ENCODE assay signal across 9 mouse cellular contexts in genomic region chr3:148336091-148336511, GRCm38 (mm10).
DNase-seq lines count a peak whose midpoint lies in the region; ATAC-seq and TF ChIP-seq lines count a peak whose summit lies in the region.
"Had no signal": no experiment of that assay in that cellular context is flagged by ENCODE, and none has a peak within 500 bp of the region (broad histone marks: within the 10 kb centered on the region; RNA-seq: fewer than 3 reads in every experiment).

No protein-coding gene starts in this region.

- peak overlapping the region; percentile 58 for H3K4me2 ChIP-seq in heart, embryonic 15.5 days
- no peak overlapping the region for H3K4me2 ChIP-seq in hindbrain, embryonic 14.5 days (replicated peaks)

- ATAC-seq in heart, embryonic 15.5 days (replicated peaks; ENCODE audit: insufficient number of reproducible peaks, insufficient read depth, low FRiP score, low read depth), result no peak
- no peak for ATAC-seq in hindbrain, embryonic 14.5 days (ENCODE audit: low FRiP score)
- ATAC-seq: Patski had no signal

- no peak overlapping the region for H3K9ac ChIP-seq in heart, embryonic 15.5 days
- H3K9ac ChIP-seq in hindbrain, embryonic 14.5 days, result no peak overlapping the region

- no peak overlapping the region for H3K27ac ChIP-seq in thymus, adult 2 months (ENCODE audit: control insufficient read depth, insufficient read depth, low read length)
- H3K27ac ChIP-seq in heart, embryonic 15.5 days, result no peak overlapping the region
- no peak overlapping the region for H3K27ac ChIP-seq in hindbrain, embryonic 14.5 days

- 4% methylated on average over 15 of the region's 15 CpGs for WGBS in thymus, adult 2 months
- 12% methylated on average over 15 of the region's 15 CpGs for WGBS in heart, embryonic 15.5 days
- WGBS in hindbrain, embryonic 14.5 days, result 73% methylated on average over 15 of the region's 15 CpGs

- TF ChIP-seq CTCF in thymus, adult 2 months (IDR thresholded peaks at IDR 0.05; ENCODE audit: borderline replicate concordance, control insufficient read depth, extremely low read depth, insufficient read depth, low read length, poor library complexity), result no peak

- no peaks in the 10 kb centered on the region for H3K27me3 ChIP-seq in thymus, adult 2 months (ENCODE audit: control insufficient read depth, insufficient read depth, low read length)
- no peaks in the 10 kb centered on the region for H3K27me3 ChIP-seq in heart, embryonic 15.5 days
- no peaks in the 10 kb centered on the region for H3K27me3 ChIP-seq in hindbrain, embryonic 14.5 days (ENCODE audit: control insufficient read depth, insufficient read depth, low read length)
- H3K27me3 ChIP-seq: Patski had no signal

- DNase-seq in thymus, adult 2 months, result no peak
- no peak for DNase-seq in thymus, postnatal 25 days
- peak; percentile 15 for DNase-seq in liver
- peak; percentile 6 for DNase-seq in skeletal muscle tissue, adult 2 months (ENCODE audit: low read depth, low spot score)
- DNase-seq in right cerebral cortex, adult 18-20 months, result no peak
- no peak for DNase-seq in hindbrain, embryonic 14.5 days (ENCODE audit: low spot score)
- no peak for DNase-seq in right cerebral cortex, postnatal 25 days

- no peaks in the 10 kb centered on the region; the same call in 1 of the 2 replicates for H3K4me1 ChIP-seq in thymus, adult 2 months (replicated peaks; ENCODE audit: control insufficient read depth, insufficient read depth, low read length)
- H3K4me1 ChIP-seq in heart, embryonic 15.5 days (replicated peaks), result 0 out of 2 replicates have a peak, but pooled peaks cover 6% of the 10 kb centered on the region
- H3K4me1 ChIP-seq in hindbrain, embryonic 14.5 days (replicated peaks; ENCODE audit: control insufficient read depth, insufficient read depth, low read length), result no peaks in the 10 kb centered on the region

- no peaks in the 10 kb centered on the region for H3K9me3 ChIP-seq in heart, embryonic 15.5 days (replicated peaks)
- no peaks in the 10 kb centered on the region for H3K9me3 ChIP-seq in hindbrain, embryonic 14.5 days (ENCODE audit: control insufficient read depth, low read length)

- no peak for TF ChIP-seq POLR2A in thymus, adult 2 months (IDR thresholded peaks at IDR 0.05; ENCODE audit: control insufficient read depth, extremely low read depth, insufficient read depth, low read length, poor library complexity)

- H3K36me3 ChIP-seq in thymus, adult 2 months (ENCODE audit: control insufficient read depth, insufficient read depth, low read length), result no peaks in the 10 kb centered on the region
- no peaks in the 10 kb centered on the region for H3K36me3 ChIP-seq in heart, embryonic 15.5 days
- H3K36me3 ChIP-seq in hindbrain, embryonic 14.5 days (replicated peaks; ENCODE audit: control insufficient read depth, insufficient read depth), result no peaks in the 10 kb centered on the region

- 0 out of 2 replicates have a peak overlapping the region, but pooled peaks have one; percentile 19 for H3K4me3 ChIP-seq in thymus, adult 2 months (ENCODE audit: control insufficient read depth, insufficient read depth, low read length)
- peak overlapping the region; percentile 20; the same call in 1 of the 2 replicates for H3K4me3 ChIP-seq in heart, embryonic 15.5 days
- H3K4me3 ChIP-seq in hindbrain, embryonic 14.5 days (replicated peaks; ENCODE audit: low read length), result no peak overlapping the region

Comparison
In these comparisons a context has a peak if more than half of its experiments do, and no peak if none do; other contexts are left out.
1. DNase-seq: peak in liver (single experiment) and skeletal muscle tissue, adult 2 months (single experiment); none in thymus, adult 2 months (single experiment), thymus, postnatal 25 days (single experiment), right cerebral cortex, adult 18-20 months (single experiment), hindbrain, embryonic 14.5 days (single experiment) and right cerebral cortex, postnatal 25 days (single experiment).